Mouse (Mus musculus): Measurements from ENCODE around the gene Ppm1a. TPM values are rescaled to one million over a fixed set of nuclear protein-coding genes. Genes with fewer than 3 reads are reported as not detected.

The Ppm1a gene
- polyA plus RNA-seq, 1 experiment from 2014 or later: 75.9 TPM

DNA sequence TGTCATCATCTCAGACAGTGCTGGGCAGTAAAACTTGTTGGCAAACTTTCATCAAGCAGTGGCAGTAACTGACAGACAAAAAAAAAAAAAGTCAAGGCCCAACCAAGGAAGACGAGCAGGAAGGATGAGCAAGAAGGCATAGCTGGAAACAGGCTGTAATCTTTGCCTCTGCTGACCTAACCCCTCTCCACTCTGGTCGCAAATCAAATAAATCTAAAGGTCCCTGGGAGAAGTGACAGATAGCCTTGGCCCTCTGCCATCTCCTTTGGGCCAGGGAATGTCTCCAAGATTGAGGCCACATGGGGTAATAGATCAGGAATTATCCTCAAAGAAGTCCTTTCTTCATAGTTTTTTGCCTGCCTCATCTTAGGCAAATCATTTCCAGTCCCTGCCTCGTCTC is 33.3 kb upstream of the Ppm1a start:
- no peak overlapping the region for H3K9ac ChIP-seq (ENCODE audit: low read length)
- 56% methylated on average over 3 of the region's 3 CpGs for WGBS
- no peak overlapping the region for H3K4me2 ChIP-seq (ENCODE audit: low read length)
- no peaks in the 10 kb centered on the region for H3K36me3 ChIP-seq (ENCODE audit: control insufficient read depth, insufficient read depth, low read length)
- no peak overlapping the region for H3K4me3 ChIP-seq (ENCODE audit: control insufficient read depth in 1 of 2, insufficient read depth in 1 of 2, low read depth in 1 of 2, low read length in 2 of 2)
- H3K9me3 ChIP-seq (ENCODE audit: control insufficient read depth, low read length): no peaks in the 10 kb centered on the region
- H3K27me3 ChIP-seq (ENCODE audit: control insufficient read depth, insufficient read depth, low read length): no peaks in the 10 kb centered on the region
- peaks cover 0 to 18% of the 10 kb centered on the region in 2 experiments; a peak in 3 of 4 replicates for H3K4me1 ChIP-seq (ENCODE audit: control insufficient read depth in 2 of 2, insufficient read depth in 2 of 2, low read length in 2 of 2)
- ATAC-seq (ENCODE audit: insufficient number of reproducible peaks, insufficient read depth, low FRiP score, low read depth): no peak
- no peak overlapping the region for H3K27ac ChIP-seq (replicated peaks in 1 of 2; ENCODE audit: control insufficient read depth in 1 of 2, insufficient read depth in 1 of 2, low read depth in 2 of 2, low read length in 2 of 2)

DNA sequence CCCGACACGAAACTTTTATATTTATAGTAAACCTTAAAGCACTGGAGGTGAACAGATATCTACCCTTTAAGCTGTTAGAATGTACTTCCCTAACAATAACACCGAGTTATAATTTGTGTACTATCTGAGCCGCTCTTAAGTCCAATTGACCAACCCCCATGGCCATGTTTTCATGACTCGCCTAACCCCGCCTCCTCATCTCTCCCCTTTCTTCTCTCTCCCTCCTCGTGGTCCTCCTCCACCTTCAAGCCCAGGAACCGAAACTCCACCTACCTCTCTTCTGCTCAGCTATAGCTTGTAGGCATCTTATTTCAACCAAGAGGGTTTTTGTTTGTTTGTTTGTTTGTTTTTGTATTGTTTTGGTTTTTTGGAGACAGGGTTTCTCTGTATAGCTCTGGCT is 30.2 kb upstream of the Ppm1a start:
- Histone ChIP-seq H3K4me1 (ENCODE audit: control insufficient read depth in 2 of 2, insufficient read depth in 2 of 2, low read length in 2 of 2) (peaks cover 0 to 2% of the 10 kb centered on the region in 2 experiments; a peak in 1 of 4 replicates), H3K36me3 (ENCODE audit: control insufficient read depth, insufficient read depth, low read length) (no peaks in the 10 kb centered on the region), H3K4me3 (ENCODE audit: control insufficient read depth in 1 of 2, insufficient read depth in 1 of 2, low read depth in 1 of 2, low read length in 2 of 2) (no peak overlapping the region), H3K27ac (replicated peaks in 1 of 2; ENCODE audit: control insufficient read depth in 1 of 2, insufficient read depth in 1 of 2, low read depth in 2 of 2, low read length in 2 of 2) (no peak overlapping the region), H3K9me3 (ENCODE audit: control insufficient read depth, low read length) (no peaks in the 10 kb centered on the region), H3K27me3 (ENCODE audit: control insufficient read depth, insufficient read depth, low read length) (no peaks in the 10 kb centered on the region), H3K4me2 (ENCODE audit: low read length) (no peak overlapping the region), H3K9ac (ENCODE audit: low read length) (no peak overlapping the region)
- 85% methylated on average over 8 of the region's 8 CpGs for WGBS
- ATAC-seq (ENCODE audit: insufficient number of reproducible peaks, insufficient read depth, low FRiP score, low read depth): no peak

- Histone ChIP-seq H3K27me3 (ENCODE audit: control insufficient read depth, insufficient read depth, low read length) (no peaks in the 10 kb centered on the region), H3K36me3 (ENCODE audit: control insufficient read depth, insufficient read depth, low read length) (no peaks in the 10 kb centered on the region), H3K4me2 (ENCODE audit: low read length) (no peak overlapping the region), H3K9ac (ENCODE audit: low read length) (no peak overlapping the region), H3K4me3 (ENCODE audit: control insufficient read depth in 1 of 2, insufficient read depth in 1 of 2, low read depth in 1 of 2, low read length in 2 of 2) (no peak overlapping the region), H3K9me3 (ENCODE audit: control insufficient read depth, low read length) (no peaks in the 10 kb centered on the region), H3K27ac (replicated peaks in 1 of 2; ENCODE audit: control insufficient read depth in 1 of 2, insufficient read depth in 1 of 2, low read depth in 2 of 2, low read length in 2 of 2) (no peak overlapping the region), H3K4me1 (ENCODE audit: control insufficient read depth in 2 of 2, insufficient read depth in 2 of 2, low read length in 2 of 2) (peaks cover 0 to 2% of the 10 kb centered on the region in 2 experiments; a peak in 1 of 4 replicates)
- no peak for ATAC-seq (ENCODE audit: insufficient number of reproducible peaks, insufficient read depth, low FRiP score, low read depth)
- WGBS: 68% methylated on average over 5 of the region's 5 CpGs
Observed at GRCm38 (mm10) chr12:72727611-72728010, 29.6 kb upstream of the Ppm1a start.

- H3K36me3 ChIP-seq (ENCODE audit: control insufficient read depth, insufficient read depth, low read length): no peaks in the 10 kb centered on the region
- no peaks in the 10 kb centered on the region for H3K9me3 ChIP-seq (ENCODE audit: control insufficient read depth, low read length)
- no peaks in the 10 kb centered on the region for H3K27me3 ChIP-seq (ENCODE audit: control insufficient read depth, insufficient read depth, low read length)
- H3K4me1 ChIP-seq (ENCODE audit: control insufficient read depth in 2 of 2, insufficient read depth in 2 of 2, low read length in 2 of 2): peaks cover 0 to 2% of the 10 kb centered on the region in 2 experiments; a peak in 1 of 4 replicates
- ATAC-seq (ENCODE audit: insufficient number of reproducible peaks, insufficient read depth, low FRiP score, low read depth): no peak
- 83% methylated on average over 2 of the region's 2 CpGs for WGBS
- H3K4me2 ChIP-seq (ENCODE audit: low read length): no peak overlapping the region
- H3K4me3 ChIP-seq (ENCODE audit: control insufficient read depth in 1 of 2, insufficient read depth in 1 of 2, low read depth in 1 of 2, low read length in 2 of 2): no peak overlapping the region
- no peak overlapping the region for H3K9ac ChIP-seq (ENCODE audit: low read length)
- H3K27ac ChIP-seq (replicated peaks in 1 of 2; ENCODE audit: control insufficient read depth in 1 of 2, insufficient read depth in 1 of 2, low read depth in 2 of 2, low read length in 2 of 2): no peak overlapping the region
Observed at GRCm38 (mm10) chr12:72734112-72734511, 23.1 kb upstream of the Ppm1a start.

GRCm38 (mm10) chr12:72741176-72741575 is 16.1 kb upstream of the Ppm1a start:
- Histone ChIP-seq H3K4me1 (ENCODE audit: control insufficient read depth in 2 of 2, insufficient read depth in 2 of 2, low read length in 2 of 2) (peaks cover 0 to 5% of the 10 kb centered on the region in 2 experiments; a peak in 1 of 4 replicates), H3K27ac (replicated peaks in 1 of 2; ENCODE audit: control insufficient read depth in 1 of 2, insufficient read depth in 1 of 2, low read depth in 2 of 2, low read length in 2 of 2) (no peak overlapping the region), H3K4me2 (ENCODE audit: low read length) (no peak overlapping the region), H3K9ac (ENCODE audit: low read length) (no peak overlapping the region), H3K9me3 (ENCODE audit: control insufficient read depth, low read length) (no peaks in the 10 kb centered on the region), H3K27me3 (ENCODE audit: control insufficient read depth, insufficient read depth, low read length) (no peaks in the 10 kb centered on the region), H3K36me3 (ENCODE audit: control insufficient read depth, insufficient read depth, low read length) (no peaks in the 10 kb centered on the region), H3K4me3 (ENCODE audit: control insufficient read depth in 1 of 2, insufficient read depth in 1 of 2, low read depth in 1 of 2, low read length in 2 of 2) (no peak overlapping the region)
- no peak for ATAC-seq (ENCODE audit: insufficient number of reproducible peaks, insufficient read depth, low FRiP score, low read depth)
- WGBS: 59% methylated on average over 6 of the region's 6 CpGs

DNA sequence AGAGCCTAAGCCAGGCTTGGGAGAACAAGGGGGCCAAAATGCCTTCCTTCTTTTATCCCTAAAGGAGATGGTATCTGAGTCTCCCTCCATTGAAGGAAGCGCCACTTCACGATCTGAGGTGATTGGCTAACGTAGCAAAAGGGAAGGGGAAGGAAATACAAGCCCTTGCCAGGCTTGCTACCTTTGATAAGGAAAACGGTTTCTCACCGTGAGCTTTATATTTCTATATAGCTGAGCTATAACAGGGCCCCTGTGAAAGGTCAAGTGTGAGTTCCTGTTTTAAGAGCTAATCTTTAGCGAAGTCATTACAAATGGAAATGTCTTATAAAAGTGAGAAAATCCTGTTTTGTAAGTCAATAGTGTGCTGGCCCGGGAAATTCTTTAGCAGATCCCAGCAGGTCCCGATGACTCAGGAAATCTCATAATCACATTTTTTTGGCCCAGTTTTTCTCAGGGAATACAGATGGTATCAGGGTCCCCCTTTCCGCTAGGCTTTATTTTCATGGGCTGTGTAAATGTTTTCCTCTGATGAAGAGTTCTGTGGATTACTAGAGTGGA is 12.4 kb upstream of the Ppm1a start:
- Histone ChIP-seq H3K4me3 (ENCODE audit: control insufficient read depth in 1 of 2, insufficient read depth in 1 of 2, low read depth in 1 of 2, low read length in 2 of 2) (no peak overlapping the region), H3K27me3 (ENCODE audit: control insufficient read depth, insufficient read depth, low read length) (no peaks in the 10 kb centered on the region), H3K9me3 (ENCODE audit: control insufficient read depth, low read length) (no peaks in the 10 kb centered on the region), H3K27ac (replicated peaks in 1 of 2; ENCODE audit: control insufficient read depth in 1 of 2, insufficient read depth in 1 of 2, low read depth in 2 of 2, low read length in 2 of 2) (peak overlapping the region; percentile 10 to 12; a peak in 3 of 4 replicates), H3K4me2 (ENCODE audit: low read length) (no peak overlapping the region), H3K4me1 (ENCODE audit: control insufficient read depth in 2 of 2, insufficient read depth in 2 of 2, low read length in 2 of 2) (peaks cover under 1 to 5% of the 10 kb centered on the region in 2 experiments; a peak in 2 of 4 replicates), H3K36me3 (ENCODE audit: control insufficient read depth, insufficient read depth, low read length) (no peaks in the 10 kb centered on the region), H3K9ac (ENCODE audit: low read length) (no peak overlapping the region)
- no peak for ATAC-seq (ENCODE audit: insufficient number of reproducible peaks, insufficient read depth, low FRiP score, low read depth)
- 35% methylated on average over 9 of the region's 9 CpGs for WGBS

GRCm38 (mm10) chr12:72745486-72745885 is 11.8 kb upstream of the Ppm1a start:
- ATAC-seq (ENCODE audit: insufficient number of reproducible peaks, insufficient read depth, low FRiP score, low read depth): no peak
- H3K4me1 ChIP-seq (ENCODE audit: control insufficient read depth in 2 of 2, insufficient read depth in 2 of 2, low read length in 2 of 2): peaks cover 5 to 6% of the 10 kb centered on the region in 2 experiments
- H3K27me3 ChIP-seq (ENCODE audit: control insufficient read depth, insufficient read depth, low read length): no peaks in the 10 kb centered on the region
- H3K4me2 ChIP-seq (ENCODE audit: low read length): no peak overlapping the region
- peak overlapping the region; percentile 10 to 27; a peak in 2 of 4 replicates for H3K27ac ChIP-seq (replicated peaks in 1 of 2; ENCODE audit: control insufficient read depth in 1 of 2, insufficient read depth in 1 of 2, low read depth in 2 of 2, low read length in 2 of 2)
- H3K4me3 ChIP-seq (ENCODE audit: control insufficient read depth in 1 of 2, insufficient read depth in 1 of 2, low read depth in 1 of 2, low read length in 2 of 2): no peak overlapping the region
- H3K36me3 ChIP-seq (ENCODE audit: control insufficient read depth, insufficient read depth, low read length): no peaks in the 10 kb centered on the region
- 56% methylated on average over 14 of the region's 14 CpGs for WGBS
- H3K9me3 ChIP-seq (ENCODE audit: control insufficient read depth, low read length): no peaks in the 10 kb centered on the region
- H3K9ac ChIP-seq (ENCODE audit: low read length): no peak overlapping the region

- H3K9ac ChIP-seq (ENCODE audit: low read length): no peak overlapping the region
- ATAC-seq (ENCODE audit: insufficient number of reproducible peaks, insufficient read depth, low FRiP score, low read depth): no peak
- H3K4me1 ChIP-seq (ENCODE audit: control insufficient read depth in 2 of 2, insufficient read depth in 2 of 2, low read length in 2 of 2): peaks cover 8 to 13% of the 10 kb centered on the region in 2 experiments
- no peaks in the 10 kb centered on the region for H3K9me3 ChIP-seq (ENCODE audit: control insufficient read depth, low read length)
- H3K27ac ChIP-seq (replicated peaks in 1 of 2; ENCODE audit: control insufficient read depth in 1 of 2, insufficient read depth in 1 of 2, low read depth in 2 of 2, low read length in 2 of 2): no peak overlapping the region
- H3K4me2 ChIP-seq (ENCODE audit: low read length): no peak overlapping the region
- no peak overlapping the region for H3K4me3 ChIP-seq (ENCODE audit: control insufficient read depth in 1 of 2, insufficient read depth in 1 of 2, low read depth in 1 of 2, low read length in 2 of 2)
- 86% methylated on average over 4 of the region's 4 CpGs for WGBS
- no peaks in the 10 kb centered on the region for H3K36me3 ChIP-seq (ENCODE audit: control insufficient read depth, insufficient read depth, low read length)
- no peaks in the 10 kb centered on the region for H3K27me3 ChIP-seq (ENCODE audit: control insufficient read depth, insufficient read depth, low read length)
Observed at GRCm38 (mm10) chr12:72748341-72748740, 8.9 kb upstream of the Ppm1a start.
